Mouse (Mus musculus): ENCODE data around the gene Clk1. TPM values are rescaled to one million over a fixed set of nuclear protein-coding genes. Genes with fewer than 3 reads are reported as not detected.
"Not testable (repeated sequence)": the region's sequence is repeated elsewhere in the genome, so short reads cannot be mapped to it uniquely, and the experiment has no call there.

Clk1 gene
- polyA plus RNA-seq, 1 experiment = 204 TPM

DNA sequence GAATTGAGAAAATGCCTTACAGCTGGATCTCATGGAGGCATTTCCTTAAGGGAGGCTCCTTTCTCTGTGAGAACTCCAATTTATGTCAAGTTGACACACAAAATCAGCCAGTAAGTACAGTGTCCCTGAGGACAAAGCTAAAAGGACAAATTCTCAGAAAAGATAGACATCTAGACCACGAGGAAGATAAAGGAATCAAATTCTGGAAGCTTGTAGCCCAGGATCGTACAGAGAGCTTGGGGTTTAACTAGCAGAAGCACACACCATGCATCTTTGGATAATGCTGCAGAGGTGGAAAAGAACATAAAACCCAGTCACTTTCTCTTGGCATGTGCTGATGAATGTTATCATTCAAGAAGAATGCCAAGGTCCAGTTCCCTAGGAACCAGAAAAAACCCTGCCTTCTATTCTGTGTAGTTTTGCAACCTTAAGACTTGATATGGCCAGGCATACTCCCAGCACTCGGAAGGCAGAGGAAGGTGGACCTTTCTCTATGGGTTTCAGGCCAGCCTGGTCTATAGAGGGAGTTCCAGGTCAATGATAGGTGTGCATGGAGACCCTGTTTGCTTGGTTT lies 48.2 kb downstream of the Clk1 start:
- no peak for DNase-seq (ENCODE audit: low read depth)
- no peak for TF ChIP-seq POLR2A (IDR thresholded peaks at IDR 0.05; ENCODE audit: borderline replicate concordance, extremely low read depth, insufficient read depth, insufficient read length, poor library complexity, severe bottlenecking)
- TF ChIP-seq CTCF (IDR thresholded peaks at IDR 0.05; ENCODE audit: borderline replicate concordance, extremely low read depth, insufficient read depth, insufficient read length) = no peak

DNA sequence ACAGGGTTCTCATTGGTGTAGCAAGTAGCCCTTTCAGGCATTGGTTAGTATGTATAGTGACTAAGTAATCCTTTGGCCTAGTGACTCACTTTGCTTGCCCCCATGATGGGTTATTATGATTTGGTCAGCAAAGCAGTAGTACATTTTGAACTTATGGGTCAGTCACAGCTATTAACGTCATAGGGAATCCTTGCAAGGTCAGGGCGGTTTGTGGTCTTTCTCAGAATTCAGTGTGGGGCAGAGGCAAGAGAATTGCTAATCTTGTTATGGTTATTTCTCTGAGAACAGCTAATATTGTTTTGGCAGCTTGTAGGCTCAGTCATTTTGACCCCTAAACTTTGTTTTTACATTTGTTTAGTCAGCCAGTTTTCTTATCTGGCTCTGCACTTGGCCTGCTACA lies 49.6 kb downstream of the Clk1 start:
- DNase-seq (ENCODE audit: low read depth) = not testable (repeated sequence)

DNA sequence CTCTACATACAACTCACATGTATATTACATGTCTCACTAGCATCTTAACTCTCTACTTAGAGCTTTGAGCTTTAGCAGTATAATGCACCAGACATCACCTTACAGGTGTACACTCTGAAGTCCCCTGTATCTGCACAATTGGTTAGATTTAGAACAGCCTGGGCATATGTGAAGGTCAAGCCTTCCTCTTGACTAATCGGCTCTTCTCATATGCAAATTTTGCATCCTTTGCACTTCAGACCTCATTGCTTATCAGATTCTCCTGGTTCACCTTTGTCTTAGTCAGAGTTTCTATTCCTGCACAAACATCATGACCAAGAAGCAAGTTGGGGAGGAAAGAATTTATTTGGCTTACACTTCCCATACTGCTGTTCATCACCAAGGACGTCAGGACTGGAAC lies 54.1 kb downstream of the Clk1 start:
- DNase-seq (ENCODE audit: low read depth) = no peak
- TF ChIP-seq CTCF (IDR thresholded peaks at IDR 0.05; ENCODE audit: borderline replicate concordance, extremely low read depth, insufficient read depth, insufficient read length) = no peak
- no peak for TF ChIP-seq POLR2A (IDR thresholded peaks at IDR 0.05; ENCODE audit: borderline replicate concordance, extremely low read depth, insufficient read depth, insufficient read length, poor library complexity, severe bottlenecking)

DNA sequence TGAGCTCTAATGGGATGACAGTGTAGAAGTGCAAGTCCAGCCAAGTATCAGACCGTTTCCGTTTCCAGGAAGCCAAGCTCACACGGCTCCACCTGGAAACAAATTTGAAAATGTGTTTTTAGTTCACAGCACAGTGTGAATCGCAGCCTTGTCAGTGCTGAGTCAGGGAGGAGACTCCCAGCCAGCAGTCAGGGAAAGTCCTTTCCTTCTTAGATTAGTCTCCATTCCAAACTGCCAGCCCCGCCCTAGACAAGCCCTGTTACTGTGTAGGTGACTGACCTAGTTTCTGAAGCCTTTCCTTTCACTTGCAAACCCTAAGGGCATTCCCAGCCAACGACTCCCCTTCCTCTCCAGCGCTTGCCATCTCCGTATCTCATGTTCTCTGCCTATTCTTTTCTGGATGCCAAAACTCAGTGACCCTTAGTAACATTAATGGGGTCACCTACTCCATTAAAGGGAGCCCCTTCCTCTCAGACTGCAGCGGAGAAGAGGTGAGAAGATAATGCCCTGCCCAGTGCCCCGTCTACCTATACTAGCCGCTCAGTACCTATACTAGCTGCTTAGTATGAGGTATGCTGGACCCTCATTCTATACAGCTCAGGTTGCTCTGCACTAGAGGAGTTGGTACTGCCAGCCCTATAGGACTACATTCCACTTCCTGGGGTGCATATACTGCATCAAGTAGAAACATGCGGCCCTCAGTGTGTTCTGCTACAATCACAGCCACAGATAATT lies 57.0 kb downstream of the Clk1 start:
- TF ChIP-seq CTCF (IDR thresholded peaks at IDR 0.05; ENCODE audit: borderline replicate concordance, extremely low read depth, insufficient read depth, insufficient read length) (no peak), POLR2A (IDR thresholded peaks at IDR 0.05; ENCODE audit: borderline replicate concordance, extremely low read depth, insufficient read depth, insufficient read length, poor library complexity, severe bottlenecking) (no peak)
- DNase-seq (ENCODE audit: low read depth) = no peak

DNA sequence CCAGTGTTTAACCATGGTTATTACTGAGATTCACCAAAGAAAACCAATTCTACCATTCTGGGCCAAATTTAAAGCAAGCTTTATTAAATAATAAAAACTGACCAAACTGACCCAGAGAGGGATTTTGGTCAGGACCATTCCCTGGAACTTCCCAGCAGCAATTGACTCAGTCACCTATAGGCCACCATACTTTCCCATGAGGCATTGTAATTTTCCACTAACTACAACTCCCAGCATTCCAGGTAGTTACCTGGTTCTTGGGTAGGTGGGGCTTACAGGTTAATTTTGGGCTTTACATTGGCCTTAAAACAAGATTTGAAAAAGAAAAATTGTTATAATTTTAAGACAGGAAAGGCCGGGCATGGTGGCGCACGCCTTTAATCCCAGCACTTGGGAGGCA lies 58.0 kb downstream of the Clk1 start:
- TF ChIP-seq CTCF (IDR thresholded peaks at IDR 0.05; ENCODE audit: borderline replicate concordance, extremely low read depth, insufficient read depth, insufficient read length) = no peak
- no peak for TF ChIP-seq POLR2A (IDR thresholded peaks at IDR 0.05; ENCODE audit: borderline replicate concordance, extremely low read depth, insufficient read depth, insufficient read length, poor library complexity, severe bottlenecking)
- DNase-seq (ENCODE audit: low read depth) = no peak

DNA sequence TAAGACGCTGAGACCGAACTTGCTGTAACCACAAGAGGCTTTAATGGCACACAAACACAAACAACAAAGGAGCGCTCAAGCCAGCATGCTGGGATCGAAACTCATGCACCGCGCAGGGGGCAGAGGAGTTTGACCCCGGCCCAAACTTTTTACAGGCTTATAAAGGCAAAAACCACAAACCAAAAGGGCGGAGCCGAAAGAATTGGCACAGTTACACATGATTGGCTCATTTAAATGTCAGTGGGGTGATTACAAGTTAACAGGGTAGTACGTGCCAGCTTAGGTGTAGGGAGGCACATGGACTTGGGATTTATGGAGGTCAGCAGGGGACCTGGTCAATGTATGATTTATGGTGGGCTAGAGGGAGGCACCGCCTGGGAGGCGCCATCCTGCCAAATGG lies 59.3 kb downstream of the Clk1 start:
- TF ChIP-seq CTCF (IDR thresholded peaks at IDR 0.05; ENCODE audit: borderline replicate concordance, extremely low read depth, insufficient read depth, insufficient read length) (no peak), POLR2A (IDR thresholded peaks at IDR 0.05; ENCODE audit: borderline replicate concordance, extremely low read depth, insufficient read depth, insufficient read length, poor library complexity, severe bottlenecking) (no peak)
- no peak for DNase-seq (ENCODE audit: low read depth)

DNA sequence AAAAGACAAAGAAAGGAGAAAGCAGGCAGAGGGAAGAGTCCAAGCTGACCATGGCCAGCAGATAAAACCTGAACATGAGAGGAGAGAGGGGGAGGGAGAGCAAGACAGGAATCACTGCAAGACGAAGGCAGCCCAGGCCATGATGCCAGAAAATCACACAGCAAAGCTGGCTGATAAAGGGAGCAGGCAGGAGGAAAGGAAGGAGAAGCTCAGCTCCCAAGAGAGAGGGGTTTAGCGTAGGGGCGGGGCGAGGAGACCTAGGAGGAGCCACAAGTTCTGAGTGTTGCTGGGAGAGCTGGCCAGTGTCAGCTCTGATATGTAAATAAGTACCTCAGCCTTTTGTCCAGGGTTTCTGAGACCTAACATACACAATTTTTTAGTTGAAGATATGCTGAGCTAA lies 61.6 kb downstream of the Clk1 start:
- no peak for TF ChIP-seq CTCF (IDR thresholded peaks at IDR 0.05; ENCODE audit: borderline replicate concordance, extremely low read depth, insufficient read depth, insufficient read length)
- no peak for TF ChIP-seq POLR2A (IDR thresholded peaks at IDR 0.05; ENCODE audit: borderline replicate concordance, extremely low read depth, insufficient read depth, insufficient read length, poor library complexity, severe bottlenecking)
- DNase-seq (ENCODE audit: low read depth) = no peak

Other genes starting within 250 kb of the Clk1 start
- 0.22 and 0.40 TPM in 2 replicates for gene Aox4, start 213.7 kb downstream of the Clk1 start, polyA plus RNA-seq (2012; rRNA removed)
- gene Aox2, start 145.7 kb downstream of the Clk1 start, polyA plus RNA-seq (2012; rRNA removed) = 0.01 and 0.04 TPM in 2 replicates
- gene Bzw1, start 31.2 kb downstream of the Clk1 start, polyA plus RNA-seq (2012; rRNA removed) = 137 and 151 TPM in 2 replicates
- gene Nif3l1, start 21.1 kb upstream of the Clk1 start, polyA plus RNA-seq (2012; rRNA removed) = 44.8 and 49.3 TPM in 2 replicates
- 32.6 and 34.6 TPM in 2 replicates for gene Ppil3, start 21.4 kb upstream of the Clk1 start, polyA plus RNA-seq (2012; rRNA removed)
- 19.7 and 21.5 TPM in 2 replicates for gene Orc2, start 81.0 kb upstream of the Clk1 start, polyA plus RNA-seq (2012; rRNA removed)
- 4.7 and 6.0 TPM in 2 replicates for gene Fam126b, start 162.3 kb upstream of the Clk1 start, polyA plus RNA-seq (2012; rRNA removed)
- 116 and 141 TPM in 2 replicates for gene Ndufb3, start 162.3 kb upstream of the Clk1 start, polyA plus RNA-seq (2012; rRNA removed)

Data from brain, embryonic 14.5 days (tissue).